Mouse (Mus musculus): ENCODE data around the gene Arid1b. TPM values are rescaled to one million over a fixed set of nuclear protein-coding genes. Genes with fewer than 3 reads are reported as not detected.

Gene Arid1b
- total RNA-seq, 2 experiments from 2014 or later, result 5.0 to 8.1 TPM

DNA sequence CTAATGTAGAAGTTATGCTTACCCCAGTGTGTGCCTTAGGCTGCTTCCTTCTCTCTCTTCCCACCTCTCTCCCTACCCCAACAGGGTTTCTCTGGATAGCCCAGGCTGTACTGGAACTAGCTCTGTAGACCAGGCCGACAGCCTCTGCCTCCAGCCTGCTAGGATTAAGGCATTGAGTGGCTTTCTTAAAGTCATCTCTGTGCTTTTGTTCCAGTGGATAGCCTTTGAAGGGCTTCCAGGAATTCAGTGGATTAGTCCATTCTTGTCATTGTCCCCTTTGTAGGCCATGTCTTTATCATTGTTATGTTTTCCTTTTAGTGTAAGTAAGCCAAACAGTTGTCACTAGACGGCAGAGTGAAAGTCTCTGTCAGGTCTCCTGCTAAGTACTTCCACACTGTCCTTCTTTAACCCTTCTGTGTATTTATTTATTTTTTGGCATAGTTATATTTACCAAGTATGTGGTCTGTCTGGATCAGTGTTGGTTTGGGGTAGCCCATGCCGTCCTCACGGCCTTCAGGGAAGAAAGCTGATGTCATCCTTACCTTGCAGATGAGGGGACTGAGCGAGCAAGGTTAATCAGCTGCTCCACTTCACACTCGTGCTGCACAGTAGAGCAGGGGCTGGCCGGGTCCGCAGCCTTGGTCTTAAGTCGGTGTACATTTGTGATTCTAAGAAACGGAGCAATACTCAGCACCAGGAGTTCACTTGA, 58.1 kb downstream of the Arid1b start:
- no peak for ATAC-seq (replicated peaks; ENCODE audit: low FRiP score, poor library complexity, severe bottlenecking)

DNA sequence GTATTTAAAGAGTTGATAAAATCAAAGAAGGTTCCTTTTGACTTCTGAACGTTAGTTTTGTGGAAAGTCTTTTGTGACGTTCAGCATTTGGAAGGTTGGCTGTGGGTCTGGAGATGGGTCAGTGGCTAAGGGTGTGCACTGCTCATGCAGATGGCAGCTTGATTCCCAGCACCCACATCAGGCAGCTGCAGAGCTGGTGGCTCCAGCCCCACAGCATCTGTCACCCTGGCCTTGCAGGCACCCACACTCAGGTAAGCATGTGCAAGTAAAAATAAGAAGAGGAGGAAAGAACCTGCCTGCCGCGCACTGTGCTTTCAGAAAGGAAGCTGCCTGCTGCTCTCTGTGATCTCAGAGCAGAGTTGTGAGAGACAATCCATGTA, 58.7 kb downstream of the Arid1b start:
- ATAC-seq (replicated peaks; ENCODE audit: low FRiP score, poor library complexity, severe bottlenecking), result no peak

DNA sequence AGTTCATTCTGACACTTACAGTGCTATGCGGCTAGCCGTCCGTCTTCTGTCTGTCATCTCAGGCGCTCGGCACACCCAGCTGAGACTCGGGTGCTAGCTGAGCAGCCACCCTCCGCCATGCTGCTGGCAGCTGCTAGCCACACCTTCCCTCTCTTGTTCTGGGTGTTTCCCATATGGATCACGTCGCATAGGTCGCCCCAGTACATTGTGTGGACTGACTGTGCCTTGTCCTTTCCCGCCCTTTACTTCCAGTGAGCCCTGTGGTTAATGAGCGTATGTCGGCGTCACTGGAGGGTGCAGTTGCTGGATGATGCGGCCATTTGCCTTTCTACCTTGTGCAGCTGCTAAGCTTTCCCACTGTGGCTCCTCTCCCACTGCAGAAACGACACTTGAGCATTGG, 59.1 kb downstream of the Arid1b start:
- no peak for ATAC-seq (replicated peaks; ENCODE audit: low FRiP score, poor library complexity, severe bottlenecking)

DNA sequence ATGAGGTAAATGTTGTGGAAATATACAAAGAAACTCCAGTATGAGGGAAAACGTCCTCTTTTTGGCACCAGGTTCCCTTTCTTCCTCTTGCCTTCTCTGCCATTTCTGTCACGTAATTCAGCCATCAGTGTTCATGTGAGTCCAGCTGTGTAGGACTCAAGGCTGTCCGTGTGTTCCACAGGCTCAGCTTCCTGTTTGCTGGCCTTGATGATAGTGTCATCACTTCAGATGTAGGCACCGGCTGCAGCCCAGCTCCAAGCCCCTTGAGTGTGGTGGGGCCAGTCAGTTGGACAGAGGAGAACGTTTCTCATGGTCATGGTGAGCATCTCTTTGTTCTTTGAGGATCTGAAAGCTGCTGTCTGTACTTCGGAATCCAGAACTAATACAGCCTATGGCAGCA, 61.3 kb downstream of the Arid1b start:
- no peak for ATAC-seq (replicated peaks; ENCODE audit: low FRiP score, poor library complexity, severe bottlenecking)

DNA sequence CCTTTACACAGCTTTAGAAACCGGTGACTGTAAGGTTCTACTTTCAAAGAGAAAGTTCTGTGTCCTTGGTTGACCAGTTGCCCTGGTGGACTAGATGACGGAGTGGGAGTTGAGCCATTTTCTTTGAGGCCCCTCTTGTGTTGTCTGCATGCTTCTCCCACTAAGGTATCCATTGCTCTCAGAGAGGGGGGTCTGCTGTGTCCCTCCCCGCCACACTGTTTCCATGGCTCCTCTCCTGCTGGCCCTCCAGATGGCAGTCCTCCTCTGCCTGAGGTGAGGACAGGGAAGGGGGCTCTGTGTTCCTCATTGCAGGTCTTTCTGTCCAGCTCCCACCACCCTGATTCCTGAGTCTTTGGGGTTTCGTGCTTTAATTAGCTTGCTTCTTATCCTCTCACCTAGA, 62.5 kb downstream of the Arid1b start:
- no peak for ATAC-seq (replicated peaks; ENCODE audit: low FRiP score, poor library complexity, severe bottlenecking)

DNA sequence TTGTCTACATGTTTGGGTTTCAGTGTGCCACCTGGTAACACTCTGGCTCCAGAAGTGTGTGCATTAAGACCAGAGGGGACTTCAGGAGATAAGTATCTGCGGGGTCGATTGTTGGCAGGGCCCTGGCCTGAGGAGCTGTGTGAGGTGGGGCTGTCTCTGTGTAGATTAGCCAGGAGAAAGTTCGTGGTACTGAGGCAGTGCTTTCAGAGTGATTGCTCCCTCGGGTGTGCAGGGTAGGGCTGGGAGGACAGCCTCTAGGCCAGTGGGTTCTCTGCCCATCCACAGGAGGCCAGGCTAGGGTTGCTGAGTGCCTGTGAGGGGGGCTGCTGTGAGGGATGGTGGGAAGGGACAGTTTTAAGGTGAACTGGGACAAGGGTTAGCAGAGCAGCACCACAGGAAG, 63.2 kb downstream of the Arid1b start:
- no peak for ATAC-seq (replicated peaks; ENCODE audit: low FRiP score, poor library complexity, severe bottlenecking)

DNA sequence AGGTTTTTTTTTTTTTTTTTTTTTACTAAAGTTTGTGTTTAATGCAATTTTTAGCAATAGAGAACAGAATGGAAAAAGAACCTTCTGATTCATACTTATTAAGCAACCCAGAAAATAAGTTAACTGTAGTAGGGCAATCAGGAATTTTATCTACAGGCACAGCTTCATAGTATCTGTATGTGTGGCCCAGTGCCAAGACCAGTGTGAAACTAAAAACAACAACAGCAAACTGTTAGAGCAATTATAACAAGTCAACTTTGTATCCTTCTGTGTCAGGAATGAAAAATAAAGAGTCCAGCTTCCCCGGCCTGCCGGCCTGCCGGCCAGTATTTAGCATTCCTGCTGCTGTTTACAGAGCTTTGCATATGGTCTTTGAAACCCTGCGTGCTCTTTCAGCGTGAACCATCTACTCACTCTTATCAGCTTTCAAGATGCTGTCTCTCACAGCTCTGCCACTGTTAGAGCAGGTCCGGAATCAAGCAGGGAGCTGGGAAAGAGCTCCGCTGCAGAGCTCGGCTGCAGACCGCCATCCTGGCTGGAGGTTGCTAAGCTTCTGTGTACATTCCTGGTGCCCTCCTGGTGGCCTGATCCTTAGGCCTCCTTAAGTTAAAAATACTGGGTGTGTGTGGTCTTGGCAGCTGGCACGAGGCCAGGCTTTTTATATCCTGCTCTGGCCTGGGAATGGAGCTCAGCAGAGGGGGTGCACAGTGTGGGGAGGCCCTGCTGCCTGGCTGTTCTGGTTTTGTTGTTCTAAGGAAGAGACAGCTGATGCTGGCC, 64.0 kb downstream of the Arid1b start:
- no peak for ATAC-seq (replicated peaks; ENCODE audit: low FRiP score, poor library complexity, severe bottlenecking)

DNA sequence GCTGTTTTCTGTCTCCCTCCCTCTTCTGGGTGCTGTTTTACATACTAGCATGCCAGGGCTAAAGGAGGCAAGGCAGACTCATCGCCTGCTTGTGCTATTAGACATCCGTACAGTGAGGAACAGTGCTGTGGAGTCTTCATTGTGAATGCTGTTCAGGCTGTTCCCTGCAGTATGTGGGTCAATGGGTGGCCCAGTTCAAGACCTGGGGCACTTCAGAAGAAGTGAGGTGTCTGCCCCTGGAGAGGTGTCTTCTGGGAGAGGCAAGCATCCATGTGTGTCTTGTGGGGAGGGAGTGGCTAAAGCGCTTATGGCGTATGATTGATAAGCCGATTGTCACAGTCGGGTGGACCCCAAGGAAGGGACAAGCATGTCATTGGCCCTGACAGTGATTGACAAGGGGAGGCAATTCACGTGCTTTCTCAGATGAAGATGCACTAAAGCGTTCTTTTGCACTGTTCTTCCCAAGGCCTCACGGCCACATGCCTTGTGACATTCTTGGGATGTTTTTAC, 65.0 kb downstream of the Arid1b start:
- no peak for ATAC-seq (replicated peaks; ENCODE audit: low FRiP score, poor library complexity, severe bottlenecking)

DNA sequence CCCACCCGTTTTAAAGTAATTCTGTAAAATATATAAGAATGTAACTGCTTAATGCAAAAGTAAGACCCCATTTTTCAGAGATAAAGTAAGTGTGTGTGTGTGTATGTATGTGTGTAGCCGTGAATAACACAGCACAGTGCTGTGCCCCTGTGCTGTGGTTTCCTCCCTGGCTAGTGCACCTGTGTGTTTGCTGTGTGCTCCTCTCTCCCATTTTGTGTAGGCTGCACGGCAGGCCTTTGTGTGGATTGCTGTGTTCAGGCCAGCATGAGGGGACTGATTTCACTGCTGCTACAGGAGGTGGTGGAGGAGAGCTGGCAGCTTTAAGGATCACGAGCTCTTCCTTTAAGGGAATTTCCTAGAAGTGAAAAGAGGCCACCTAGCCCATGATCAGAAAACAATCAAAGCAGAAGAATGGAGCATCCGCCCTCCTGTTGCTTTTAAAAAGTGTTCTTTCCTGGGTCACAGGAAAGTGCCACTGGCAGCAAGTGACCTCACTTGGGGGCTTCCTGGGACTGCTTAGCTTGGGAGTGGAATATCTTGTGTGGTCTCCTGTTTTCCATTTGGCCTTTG, 66.5 kb downstream of the Arid1b start:
- no peak for ATAC-seq (replicated peaks; ENCODE audit: low FRiP score, poor library complexity, severe bottlenecking)

DNA sequence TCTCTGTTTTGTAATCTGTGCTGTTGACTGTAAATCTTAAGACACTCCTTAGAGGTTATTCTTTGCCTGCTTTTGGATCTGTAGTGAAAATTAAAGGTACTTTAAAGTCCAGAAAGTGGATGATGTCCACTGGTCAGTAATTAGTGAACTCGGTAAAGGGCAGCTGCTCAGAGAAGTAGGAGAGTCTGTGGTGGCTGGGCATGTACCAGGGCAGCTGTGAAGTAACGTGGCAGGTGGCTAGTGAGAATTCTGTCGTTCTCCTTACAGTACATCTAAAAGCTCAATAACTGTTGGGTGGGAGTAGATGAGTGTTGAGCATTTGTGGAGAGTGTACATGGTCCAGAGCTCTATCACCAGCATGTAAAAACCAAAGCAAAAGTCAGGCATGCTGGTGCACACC, 67.1 kb downstream of the Arid1b start:
- no peak for ATAC-seq (replicated peaks; ENCODE audit: low FRiP score, poor library complexity, severe bottlenecking)

DNA sequence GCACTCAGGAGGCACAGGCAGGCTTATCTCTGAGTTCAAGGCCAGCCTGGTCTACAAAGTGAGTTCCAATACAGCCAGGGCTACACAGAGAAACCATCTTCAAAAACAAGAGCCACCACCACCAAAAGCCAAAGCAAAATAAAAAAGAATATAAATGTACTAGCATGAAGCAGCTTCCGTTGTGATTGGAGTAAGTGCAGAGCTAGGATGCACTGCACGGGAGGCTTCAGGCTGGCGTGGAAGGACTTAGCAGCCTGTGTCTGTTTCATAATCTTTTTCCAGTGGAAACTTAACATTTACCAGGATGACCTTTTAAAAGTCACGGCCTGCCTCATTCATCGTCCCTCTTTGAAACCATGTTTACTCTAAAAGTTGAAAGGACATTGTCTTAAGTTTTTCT, 67.5 kb downstream of the Arid1b start:
- no peak for ATAC-seq (replicated peaks; ENCODE audit: low FRiP score, poor library complexity, severe bottlenecking)

DNA sequence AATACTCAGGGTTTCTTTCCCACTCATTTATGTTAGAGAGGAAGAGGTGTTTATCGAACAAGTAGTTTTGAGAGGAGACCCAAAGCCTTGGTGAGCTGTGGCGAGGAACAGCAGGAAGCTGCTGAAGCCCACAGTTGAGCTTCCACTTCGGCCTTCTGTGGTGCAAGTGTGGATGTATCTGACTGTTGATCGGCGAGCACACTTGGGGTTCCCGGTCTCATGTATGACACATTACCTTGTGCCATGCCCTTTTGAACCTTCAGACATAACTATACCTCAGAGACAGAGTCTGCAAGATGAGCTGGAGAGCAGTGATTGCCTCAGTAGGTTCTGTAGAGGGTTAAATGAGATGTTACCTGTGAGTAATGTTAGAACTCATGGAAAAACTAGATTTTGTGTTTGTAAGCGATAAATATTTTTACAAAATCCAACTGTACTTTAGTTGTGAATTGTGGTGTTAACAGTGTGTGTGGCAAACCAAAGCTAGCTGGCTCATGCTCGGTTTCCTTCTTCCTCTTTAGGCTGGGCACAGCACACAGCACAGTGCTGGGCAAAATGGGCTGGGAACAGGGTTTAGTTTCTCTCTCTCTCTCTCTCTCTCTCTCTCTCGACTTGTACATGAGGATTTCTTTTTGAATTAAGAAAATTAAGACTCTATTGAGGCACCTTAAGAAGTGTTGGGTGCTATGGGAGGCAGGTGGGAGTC, 69.5 kb downstream of the Arid1b start:
- ATAC-seq (replicated peaks; ENCODE audit: low FRiP score, poor library complexity, severe bottlenecking), result no peak

DNA sequence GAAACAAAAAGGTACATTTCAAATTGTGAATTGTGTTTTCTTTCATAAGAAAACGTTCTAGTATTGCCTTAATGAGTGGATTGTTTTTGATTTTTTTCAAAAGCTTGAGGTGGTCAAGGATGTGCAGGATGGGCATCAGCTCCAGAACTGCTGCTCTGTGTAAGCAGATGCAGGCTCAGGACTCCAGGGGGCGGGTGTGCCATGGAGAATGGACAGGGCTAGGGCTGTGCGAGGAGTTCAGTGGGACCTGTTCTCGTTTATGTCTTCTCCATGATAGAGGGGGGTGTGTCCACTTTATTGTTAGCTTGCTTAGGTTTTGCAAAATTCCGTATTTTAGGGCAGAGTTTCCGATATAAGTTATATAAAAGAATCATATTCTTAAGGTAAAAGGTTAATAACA, 70.6 kb downstream of the Arid1b start:
- no peak for ATAC-seq (replicated peaks; ENCODE audit: low FRiP score, poor library complexity, severe bottlenecking)

DNA sequence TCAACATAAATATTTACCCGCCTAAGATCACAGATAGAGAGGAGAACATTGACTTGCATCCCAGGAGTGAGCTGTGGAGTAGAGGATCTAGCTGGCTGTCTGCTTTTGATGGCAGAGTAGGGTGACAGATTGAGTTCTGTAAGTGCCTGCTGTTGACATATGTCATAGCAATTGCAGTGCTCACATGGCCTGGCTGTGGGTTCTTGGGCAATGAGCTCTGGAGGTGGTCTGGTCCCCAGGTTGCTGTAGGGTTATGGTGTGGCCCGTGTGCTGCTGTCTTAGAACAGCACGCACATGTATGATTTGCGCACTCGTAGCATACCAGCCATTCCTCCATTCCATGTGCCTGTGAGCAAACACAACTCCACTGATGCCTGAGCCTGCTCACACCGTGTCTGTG, 71.1 kb downstream of the Arid1b start:
- ATAC-seq (replicated peaks; ENCODE audit: low FRiP score, poor library complexity, severe bottlenecking), result no peak

DNA sequence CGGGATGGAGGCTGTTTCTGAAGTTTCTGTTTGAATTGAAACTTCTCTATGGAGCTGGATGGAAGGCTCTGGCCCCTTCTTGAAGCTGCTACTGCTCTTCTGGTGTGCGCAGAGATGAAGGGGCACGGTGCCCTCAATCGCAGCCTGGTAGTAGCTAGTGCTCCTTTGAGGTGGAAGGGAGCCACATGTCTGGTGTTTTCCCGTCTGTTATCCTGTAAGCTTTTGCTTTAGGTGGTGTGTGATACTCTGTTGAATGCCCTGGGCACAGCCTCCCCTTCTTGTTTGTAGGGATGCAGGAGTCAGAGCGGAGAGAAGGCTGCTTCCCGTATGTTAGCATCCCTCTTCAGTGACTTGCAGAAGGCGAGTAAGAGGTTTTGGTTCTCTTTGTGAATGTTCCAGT, 72.7 kb downstream of the Arid1b start:
- ATAC-seq (replicated peaks; ENCODE audit: low FRiP score, poor library complexity, severe bottlenecking), result no peak

DNA sequence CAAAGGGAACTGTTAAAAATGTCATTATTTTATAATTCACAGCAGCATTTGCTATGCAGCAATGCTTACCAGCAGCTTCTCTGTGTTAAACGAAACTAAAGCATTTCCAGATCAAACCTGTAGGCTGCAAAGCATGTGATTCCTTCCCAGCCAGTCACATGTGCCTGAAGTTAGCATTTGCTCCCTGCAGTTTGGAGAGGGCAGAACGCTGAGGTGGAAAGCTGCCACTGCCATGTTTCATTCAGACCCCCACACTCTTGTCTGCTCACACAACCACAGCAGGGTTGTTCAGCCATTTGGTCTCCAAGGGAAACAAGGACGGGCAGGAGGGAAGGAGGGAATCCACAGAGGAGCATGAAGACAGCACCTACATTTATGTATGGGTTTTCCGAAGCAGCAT, 73.1 kb downstream of the Arid1b start:
- ATAC-seq (replicated peaks; ENCODE audit: low FRiP score, poor library complexity, severe bottlenecking), result no peak

DNA sequence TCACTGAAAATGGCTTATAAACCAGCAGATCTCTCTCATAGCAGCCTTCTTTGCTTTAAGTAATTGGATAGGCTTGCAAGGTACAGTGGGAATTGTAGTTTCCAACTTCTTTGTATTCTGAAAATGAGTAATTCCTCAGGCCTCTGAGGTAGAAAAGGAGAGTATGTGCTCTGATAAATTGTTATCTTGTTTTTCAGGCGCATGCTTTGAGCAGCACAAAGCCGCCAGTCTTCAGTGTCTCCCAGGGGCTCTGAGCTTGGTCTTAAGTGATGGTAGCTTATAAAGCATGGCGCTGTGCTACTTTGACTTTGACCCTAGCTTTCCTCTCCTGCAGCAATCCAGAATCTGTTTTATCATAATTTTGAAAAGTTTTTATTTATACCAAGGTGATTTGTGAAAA, 76.3 kb downstream of the Arid1b start:
- no peak for ATAC-seq (replicated peaks; ENCODE audit: low FRiP score, poor library complexity, severe bottlenecking)

DNA sequence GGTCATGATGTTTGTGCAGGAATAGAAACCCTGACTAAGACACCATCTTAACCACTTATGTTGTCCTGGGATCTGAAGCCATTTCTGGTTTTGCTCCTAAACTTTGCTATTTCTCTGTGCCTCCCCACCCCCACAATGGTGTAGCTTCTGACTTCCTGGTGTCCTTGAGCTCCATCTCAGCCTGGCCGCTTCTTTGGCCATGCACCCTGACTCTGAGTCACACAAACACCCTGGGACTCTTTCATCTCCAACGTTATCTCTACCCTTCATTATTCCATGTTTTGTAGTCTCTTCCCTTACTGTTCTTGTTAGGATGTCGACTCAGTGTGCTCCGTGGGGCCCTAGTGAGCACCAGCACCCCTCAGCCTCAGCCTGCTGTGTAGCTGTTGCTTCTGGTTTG, 78.4 kb downstream of the Arid1b start:
- no peak for ATAC-seq (replicated peaks; ENCODE audit: low FRiP score, poor library complexity, severe bottlenecking)

DNA sequence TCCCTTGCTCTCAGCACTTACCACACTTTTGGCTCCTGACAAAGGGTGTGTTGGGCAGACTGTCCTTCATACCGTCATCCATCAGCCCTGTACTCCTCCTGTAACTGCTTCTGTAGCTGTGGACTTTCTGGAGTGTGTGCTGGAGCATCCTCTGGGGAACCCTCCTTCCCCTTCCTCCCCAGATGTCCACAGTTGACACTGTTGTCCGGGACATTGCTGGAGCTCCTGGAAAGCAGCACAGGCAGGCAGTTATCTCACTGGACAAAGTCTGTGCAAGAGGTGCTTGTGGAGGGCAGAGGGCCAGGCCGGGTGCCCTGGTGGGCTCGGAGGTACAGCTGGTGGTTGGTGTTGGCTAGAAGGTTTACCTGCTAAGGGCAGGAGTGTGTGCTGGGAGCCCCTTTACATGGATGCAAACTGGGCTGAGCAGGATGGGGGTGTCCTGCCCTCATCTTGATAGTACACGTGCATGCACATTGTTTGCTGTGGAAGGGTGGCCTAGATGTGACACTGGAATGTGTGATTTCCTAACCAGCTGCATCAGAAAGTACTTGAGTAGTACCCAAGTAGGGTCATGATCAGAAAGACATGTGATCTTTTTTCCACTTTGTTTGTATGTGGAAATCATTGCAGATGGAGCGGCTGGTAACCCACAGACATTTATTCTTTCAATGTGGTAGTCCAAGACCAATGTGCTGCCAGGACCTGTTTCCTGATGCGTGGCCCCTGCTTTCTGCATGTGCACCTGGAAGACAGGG, 80.8 kb downstream of the Arid1b start:
- no peak for ATAC-seq (replicated peaks; ENCODE audit: low FRiP score, poor library complexity, severe bottlenecking)

DNA sequence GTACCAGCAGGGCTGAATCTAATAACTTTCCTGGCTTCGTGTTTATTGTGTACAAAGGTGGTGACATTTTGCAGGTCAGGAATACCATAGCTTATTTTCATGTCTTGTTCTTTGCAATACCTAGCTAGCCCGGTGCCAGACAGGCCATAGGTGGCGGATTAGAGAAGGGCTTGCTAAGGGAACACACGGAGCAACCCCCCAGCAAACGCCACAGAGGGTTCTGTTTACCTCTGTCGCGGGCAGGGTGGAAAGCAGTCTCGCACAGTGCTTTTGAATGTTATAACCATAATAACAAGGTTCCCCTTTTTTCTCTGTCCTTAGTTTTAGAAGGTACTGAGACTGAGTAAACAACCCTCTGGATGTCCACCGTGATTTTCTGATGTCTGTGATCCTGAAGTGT, 83.9 kb downstream of the Arid1b start:
- ATAC-seq (replicated peaks; ENCODE audit: low FRiP score, poor library complexity, severe bottlenecking), result no peak
